Mouse (Mus musculus) layer of hippocampus, adult 2 months (tissue): Measurements from ENCODE around the gene Fgd2. TPM values are rescaled to one million over a fixed set of nuclear protein-coding genes. Genes with fewer than 3 reads are reported as not detected.
A peak's percentile ranks its signal among the peaks of the same experiment; 100 is the strongest.

Experiments used
- DNase-seq, 2 experiments: peaks; one replicate each; pipeline ENCODE4 v3.0.0; 2022; ENCODE audit warnings: low spot score in 2 of 2
- H3K27ac ChIP-seq: fragments of 200-600 bp; 2 replicates; pipeline ENCODE4 v1.8.1; 2022
- H3K4me3 ChIP-seq: fragments of 200-600 bp; 2 replicates; pipeline ENCODE4 v1.8.1; 2022; ENCODE audit warnings: mild to moderate bottlenecking
- CTCF ChIP-seq: fragments of 200-600 bp; conservative IDR thresholded peaks from 2 replicates; pipeline ENCODE4 v1.8.1; 2022; ENCODE audit warnings: antibody characterized with exemption, mild to moderate bottlenecking, moderate library complexity
- total RNA-seq, 2 experiments: library from RNA; stranded (reverse); gene quantifications; 2 replicates each; pipeline ENCODE4 v1.2.3; 2021

Gene Fgd2
- total RNA-seq, 2 experiments from 2014 or later: 3.8 to 4.4 TPM

DNA sequence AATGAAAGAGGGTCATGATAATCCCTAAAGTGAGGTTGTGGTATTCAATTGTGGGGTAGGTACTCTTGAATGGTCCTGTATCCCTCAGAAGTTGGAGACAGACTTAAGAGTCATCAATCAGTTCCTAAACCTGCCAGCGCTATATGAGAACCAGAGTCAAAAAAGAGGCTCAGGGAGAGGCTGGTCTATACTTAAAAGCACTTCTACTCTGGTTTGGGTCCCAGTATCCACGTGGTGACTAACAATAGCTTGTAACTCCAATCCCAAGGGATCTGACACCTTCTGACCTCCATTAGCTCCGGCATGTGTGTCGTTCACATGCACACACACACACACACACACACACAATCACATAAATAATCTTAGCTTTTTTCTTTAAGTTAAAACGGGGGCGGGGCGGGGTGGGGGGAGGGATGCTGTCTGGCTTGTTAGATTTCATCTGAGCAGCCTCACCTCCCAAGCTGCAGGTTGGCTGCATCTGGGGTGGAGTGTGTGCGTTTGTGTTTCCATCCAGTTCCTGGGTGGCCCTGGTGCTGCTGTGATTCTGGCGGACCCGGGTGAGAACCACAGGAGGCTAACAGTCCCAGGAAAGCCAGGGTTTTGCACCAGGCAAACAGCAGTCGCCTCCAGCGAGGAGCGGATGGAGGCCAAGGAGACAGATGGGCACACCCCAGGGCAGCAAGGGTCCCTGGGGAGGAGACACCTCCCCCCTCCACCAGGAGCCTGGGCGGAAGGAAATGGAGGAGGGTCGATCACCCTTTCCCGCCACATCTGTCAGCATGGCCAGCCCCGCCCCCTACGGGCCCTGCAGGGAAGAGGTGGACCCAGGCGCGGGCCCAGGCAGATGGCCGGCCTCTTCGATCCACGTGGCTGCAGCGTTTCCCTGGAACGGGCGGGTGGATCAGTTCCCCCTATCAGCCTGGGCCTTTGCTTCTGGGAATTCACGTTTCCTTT lies 37.0 kb downstream of the Fgd2 start:
- H3K4me3 ChIP-seq: peak overlapping the region; percentile 40
- DNase-seq: peak in 1 of 2 experiments; percentile 24
- no peak overlapping the region for H3K27ac ChIP-seq
- peak; percentile 50 for TF ChIP-seq CTCF

DNA sequence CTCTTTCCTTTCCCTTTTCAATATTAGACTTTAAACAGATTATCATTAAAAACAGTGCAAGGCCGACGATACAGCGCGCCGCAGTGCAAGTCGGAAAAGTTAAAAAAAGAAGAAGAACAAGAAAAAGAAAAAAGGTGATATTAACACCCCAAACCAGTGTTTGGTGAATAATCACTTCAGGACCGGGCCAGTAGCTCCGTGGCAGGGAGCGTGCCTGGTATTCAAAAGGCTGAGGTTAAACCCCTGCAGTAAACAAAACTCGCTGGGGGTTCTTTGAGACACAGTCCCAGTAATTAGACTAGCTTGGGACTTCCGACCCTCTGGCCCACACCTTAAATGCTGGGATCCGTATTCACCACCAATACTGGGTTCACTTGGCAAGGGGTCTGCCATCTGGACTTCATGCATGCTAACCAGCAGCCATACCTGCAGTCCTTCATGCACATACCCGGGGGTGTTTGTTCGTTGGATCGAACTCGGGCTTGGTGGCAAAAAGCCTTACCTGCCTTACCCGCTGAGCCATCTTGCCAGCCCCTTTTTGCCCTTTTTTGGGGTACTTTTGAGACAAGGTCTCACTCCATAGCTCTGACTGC lies 37.8 kb downstream of the Fgd2 start:
- DNase-seq: no peak
- Histone ChIP-seq H3K27ac (no peak overlapping the region), H3K4me3 (peak overlapping the region; percentile 40)
- TF ChIP-seq CTCF: no peak

DNA sequence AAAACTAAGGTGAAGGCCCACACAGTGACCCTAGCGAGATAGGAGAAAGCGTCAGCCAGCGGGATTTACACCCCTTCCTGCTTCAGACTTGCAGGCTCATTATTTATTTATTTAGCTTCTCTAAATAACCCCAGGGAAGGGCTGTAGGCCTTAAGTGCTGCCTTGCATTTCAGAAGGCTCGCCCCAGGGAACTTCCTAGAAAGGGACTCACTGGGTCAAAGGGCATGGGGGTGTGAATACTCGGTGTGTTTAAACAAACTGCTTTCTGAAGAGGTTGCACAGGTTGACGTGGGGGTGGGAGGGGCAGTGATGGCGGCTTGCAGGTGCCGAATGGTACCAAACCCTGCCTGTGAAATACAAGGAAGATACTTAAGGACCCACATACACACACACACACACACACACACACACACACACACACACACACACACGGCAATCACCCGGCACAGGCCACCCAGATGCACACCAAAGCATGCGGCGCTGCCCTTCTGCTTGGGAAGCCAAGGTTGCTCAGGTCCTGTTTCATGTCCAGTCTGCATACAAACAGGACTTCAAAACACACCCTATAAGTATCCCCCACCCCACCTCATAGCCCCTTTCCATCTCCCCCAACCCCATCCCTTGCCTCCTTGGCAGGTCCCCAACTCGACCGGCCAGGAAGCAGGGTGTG lies 38.7 kb downstream of the Fgd2 start:
- DNase-seq: no peak
- Histone ChIP-seq H3K27ac (no peak overlapping the region), H3K4me3 (no peak overlapping the region)
- TF ChIP-seq CTCF: no peak

DNA sequence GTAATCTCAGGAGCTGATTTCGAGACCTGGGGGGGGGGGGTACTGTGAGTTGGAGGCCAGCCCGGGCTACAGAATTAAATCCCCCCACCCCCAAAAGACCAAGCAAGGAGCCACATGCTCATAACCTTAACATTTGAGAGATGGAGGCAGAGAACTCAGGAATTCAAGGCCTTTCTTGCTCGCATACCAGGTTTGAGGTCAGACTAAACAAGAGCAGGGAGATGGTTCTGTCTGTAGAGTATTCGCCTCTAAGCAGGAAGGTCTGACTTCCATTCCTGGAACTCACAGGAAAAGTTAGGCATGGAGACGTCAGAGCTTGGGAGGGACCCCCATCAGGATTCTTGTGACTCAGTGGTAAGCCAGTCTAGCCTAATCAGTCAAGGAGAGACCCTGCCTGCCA lies 39.3 kb downstream of the Fgd2 start:
- Histone ChIP-seq H3K27ac (no peak overlapping the region), H3K4me3 (no peak overlapping the region)
- no peak for TF ChIP-seq CTCF
- DNase-seq: no peak

DNA sequence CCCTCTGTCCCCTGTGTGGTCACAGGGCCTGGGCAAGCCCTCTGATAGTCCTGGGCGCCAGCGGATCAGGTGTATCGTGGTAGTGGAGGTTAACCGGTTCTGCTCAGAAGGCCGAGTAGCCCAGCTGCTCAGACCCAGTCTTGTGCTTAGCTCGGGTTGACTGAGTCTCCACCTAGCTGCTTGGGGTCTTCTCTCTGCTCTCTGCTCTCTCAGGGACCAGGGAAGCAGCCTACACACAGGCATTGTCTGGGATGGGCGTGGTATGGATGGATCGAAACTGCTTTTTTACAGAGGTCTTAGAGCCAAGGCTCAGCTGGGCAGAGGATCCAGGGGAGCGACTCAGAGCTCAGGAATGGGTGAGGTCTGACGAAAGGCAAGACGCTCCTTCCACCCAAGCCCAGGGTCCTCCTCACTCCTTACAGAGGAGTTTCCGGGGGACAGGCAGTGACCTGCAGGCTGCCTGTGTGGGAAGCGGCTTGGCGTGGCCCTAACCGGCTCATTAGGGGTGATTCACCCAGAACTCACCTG lies 41.1 kb downstream of the Fgd2 start:
- no peak for DNase-seq
- TF ChIP-seq CTCF: no peak
- Histone ChIP-seq H3K27ac (no peak overlapping the region), H3K4me3 (no peak overlapping the region)

DNA sequence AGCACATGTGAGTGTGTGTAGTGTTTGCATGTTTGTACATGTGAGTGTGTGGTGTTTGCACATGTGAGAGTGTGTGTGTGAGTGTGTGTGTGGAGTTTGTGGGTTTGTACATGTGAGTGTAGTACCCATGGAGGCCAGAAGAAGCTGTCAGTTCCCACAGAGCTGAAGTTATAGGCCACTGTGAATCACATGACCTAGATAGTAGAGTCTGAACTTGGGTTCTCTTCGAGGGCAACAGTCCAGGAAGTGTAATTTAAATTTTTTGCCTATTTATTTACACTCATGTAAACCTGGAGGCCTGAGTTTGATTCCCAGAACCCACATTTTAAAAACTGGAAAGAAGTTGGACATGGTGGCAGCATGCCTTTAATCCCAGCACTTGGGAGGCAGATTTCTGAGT lies 42.5 kb downstream of the Fgd2 start:
- DNase-seq: no peak
- H3K4me3 ChIP-seq: no peak overlapping the region
- H3K27ac ChIP-seq: no peak overlapping the region
- no peak for TF ChIP-seq CTCF

DNA sequence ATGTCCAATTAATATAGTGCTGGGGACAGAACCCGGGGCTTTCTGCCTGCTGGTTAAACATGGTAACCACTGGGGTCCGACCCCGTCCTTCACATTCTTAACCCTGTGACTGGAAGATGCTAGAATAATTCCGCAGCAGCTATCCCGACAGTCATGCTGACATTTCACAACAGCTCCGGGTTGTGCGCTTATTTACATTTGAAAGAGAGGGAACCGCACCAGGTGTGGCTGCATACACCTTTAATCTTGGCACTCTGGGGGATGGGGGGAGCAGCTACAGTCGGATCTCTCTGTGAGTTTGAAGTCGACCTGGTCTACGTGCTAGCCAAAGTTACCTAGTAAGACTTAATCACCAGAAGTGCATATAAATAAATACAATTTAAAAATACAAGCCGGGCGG lies 44.8 kb downstream of the Fgd2 start:
- H3K27ac ChIP-seq: no peak overlapping the region
- H3K4me3 ChIP-seq: no peak overlapping the region
- DNase-seq: no peak
- TF ChIP-seq CTCF: no peak

DNA sequence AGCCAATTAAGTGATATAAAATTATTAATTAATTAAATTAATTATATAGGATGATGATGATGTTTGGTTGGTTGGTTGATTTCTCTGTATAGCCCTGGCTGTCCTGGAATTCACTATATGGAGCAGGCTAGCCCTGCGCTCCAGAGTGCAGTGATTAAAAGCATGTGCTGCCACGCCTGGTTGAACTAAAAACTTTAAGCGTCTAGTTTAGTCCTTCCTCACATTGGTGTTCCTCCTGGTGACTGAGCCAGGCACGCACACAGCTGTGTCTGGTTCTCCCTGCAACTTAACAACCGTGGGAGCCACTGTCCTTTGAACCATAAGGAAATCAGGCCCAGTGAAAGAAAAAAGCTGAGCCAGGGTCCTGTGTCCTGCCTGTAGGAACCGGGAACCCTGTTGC lies 45.4 kb downstream of the Fgd2 start:
- no peak for TF ChIP-seq CTCF
- H3K4me3 ChIP-seq: no peak overlapping the region
- DNase-seq: no peak
- H3K27ac ChIP-seq: no peak overlapping the region

DNA sequence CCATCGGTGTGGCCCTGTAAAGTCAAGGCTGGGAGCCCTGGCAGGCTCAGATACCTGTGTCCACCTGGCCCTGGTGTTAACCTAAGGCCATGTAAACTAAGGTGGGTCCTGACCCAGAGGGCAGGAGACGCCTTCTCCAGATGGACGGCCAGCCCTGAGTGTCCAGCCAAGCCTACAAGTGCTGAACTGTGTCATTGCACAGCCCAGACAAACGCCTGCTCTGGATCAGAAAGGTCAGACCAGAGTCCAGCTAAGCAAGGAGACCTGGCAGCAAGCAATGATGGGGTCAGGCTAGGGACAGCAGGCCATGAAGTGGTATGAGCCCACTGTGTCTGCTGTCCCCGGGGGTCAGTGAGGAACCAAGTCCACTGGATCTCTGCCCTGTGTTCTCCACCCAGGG lies 46.7 kb downstream of the Fgd2 start:
- no peak overlapping the region for H3K27ac ChIP-seq
- TF ChIP-seq CTCF: no peak
- H3K4me3 ChIP-seq: no peak overlapping the region
- DNase-seq: no peak

DNA sequence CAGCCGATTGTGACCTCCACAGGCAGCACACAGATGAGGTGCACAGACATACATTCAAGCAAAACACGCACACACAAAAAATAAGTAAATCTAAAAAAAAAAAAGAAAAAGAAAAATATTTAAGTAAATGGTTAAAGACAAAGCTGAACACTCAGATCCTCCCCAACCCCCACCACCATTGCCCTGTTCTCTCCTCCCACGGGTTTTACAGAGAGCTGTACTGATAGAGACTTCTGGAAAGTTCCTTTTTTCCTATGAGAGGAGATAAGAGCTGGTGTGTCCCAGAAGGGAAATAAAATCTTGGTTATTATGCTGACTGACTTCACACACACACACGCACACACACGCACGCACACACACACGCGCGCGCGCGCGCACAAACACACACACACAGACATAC lies 47.6 kb downstream of the Fgd2 start:
- DNase-seq: no peak
- TF ChIP-seq CTCF: no peak
- Histone ChIP-seq H3K4me3 (no peak overlapping the region), H3K27ac (no peak overlapping the region)

DNA sequence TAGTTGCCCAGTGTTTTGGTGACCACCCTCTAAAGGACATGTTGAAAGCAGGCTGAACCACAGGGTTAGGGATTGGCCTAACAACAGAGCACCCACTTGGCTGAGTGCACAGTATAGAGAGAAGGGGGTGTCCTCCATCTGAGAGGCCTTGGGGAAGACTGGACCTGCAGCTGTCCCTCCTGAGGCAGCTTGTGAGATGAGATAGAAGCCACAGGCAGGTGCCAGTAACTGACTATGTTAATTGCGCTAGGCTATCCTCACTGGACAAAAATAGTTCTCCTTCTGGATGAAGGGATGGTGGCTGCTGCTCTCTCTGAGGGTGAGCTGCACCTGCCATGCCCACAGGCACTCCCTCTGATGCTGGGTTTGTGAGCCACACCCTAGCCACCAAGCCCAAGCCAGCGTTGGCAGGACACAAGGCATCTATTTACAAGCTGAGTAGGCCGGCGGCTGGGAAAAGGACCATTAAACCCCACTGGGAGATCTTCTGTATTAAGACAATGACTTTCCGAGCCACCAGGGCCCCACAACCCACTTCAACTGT lies 49.2 kb downstream of the Fgd2 start:
- DNase-seq: no peak
- Histone ChIP-seq H3K27ac (no peak overlapping the region), H3K4me3 (no peak overlapping the region)
- no peak for TF ChIP-seq CTCF

DNA sequence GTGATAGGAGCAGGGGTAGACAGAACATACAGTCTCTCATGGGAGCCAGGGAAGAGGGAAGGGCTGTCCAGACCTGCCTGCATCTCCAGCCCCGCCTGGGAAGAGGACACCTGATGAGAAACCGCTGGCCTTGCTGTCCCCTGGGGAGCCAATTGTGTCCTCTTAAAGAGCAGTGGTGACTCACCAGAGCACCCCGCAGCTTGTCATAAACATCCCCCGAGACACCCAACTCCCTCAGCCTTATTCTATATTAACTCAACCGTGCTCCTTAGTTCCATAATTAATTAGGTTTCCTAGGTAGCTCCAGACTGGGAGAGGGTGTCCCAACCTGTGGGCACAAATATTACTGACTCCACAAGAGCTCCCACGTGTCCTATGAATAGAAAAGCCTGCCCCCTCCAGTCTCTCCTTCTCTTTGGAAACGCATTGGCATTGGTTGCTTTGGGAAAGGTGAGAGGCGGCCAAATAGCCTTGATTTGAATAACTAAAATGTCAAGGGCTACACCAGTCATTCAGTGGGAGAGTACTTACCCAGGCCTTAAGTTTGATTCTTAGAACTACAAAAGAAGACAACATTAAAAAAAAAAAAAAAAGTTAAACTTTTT lies 51.2 kb downstream of the Fgd2 start:
- no peak overlapping the region for H3K4me3 ChIP-seq
- no peak overlapping the region for H3K27ac ChIP-seq
- no peak for TF ChIP-seq CTCF
- DNase-seq: no peak
